Mouse (Mus musculus) stomach, adult 2 months (tissue): ENCODE data around the gene Lrrc73. TPM values are rescaled to one million over a fixed set of nuclear protein-coding genes. Genes with fewer than 3 reads are reported as not detected.

Source experiments
- polyA plus RNA-seq: library from polyadenylated mRNA; depleted of rRNA; stranded (reverse); fragments of >200 nt; gene quantifications from 2 replicates; pipeline ENCODE4 v1.2.3, GENCODE M21; 2012; rRNA removed

The Lrrc73 gene
- 2.5 and 3.8 TPM in 2 replicates for polyA plus RNA-seq

DNA sequence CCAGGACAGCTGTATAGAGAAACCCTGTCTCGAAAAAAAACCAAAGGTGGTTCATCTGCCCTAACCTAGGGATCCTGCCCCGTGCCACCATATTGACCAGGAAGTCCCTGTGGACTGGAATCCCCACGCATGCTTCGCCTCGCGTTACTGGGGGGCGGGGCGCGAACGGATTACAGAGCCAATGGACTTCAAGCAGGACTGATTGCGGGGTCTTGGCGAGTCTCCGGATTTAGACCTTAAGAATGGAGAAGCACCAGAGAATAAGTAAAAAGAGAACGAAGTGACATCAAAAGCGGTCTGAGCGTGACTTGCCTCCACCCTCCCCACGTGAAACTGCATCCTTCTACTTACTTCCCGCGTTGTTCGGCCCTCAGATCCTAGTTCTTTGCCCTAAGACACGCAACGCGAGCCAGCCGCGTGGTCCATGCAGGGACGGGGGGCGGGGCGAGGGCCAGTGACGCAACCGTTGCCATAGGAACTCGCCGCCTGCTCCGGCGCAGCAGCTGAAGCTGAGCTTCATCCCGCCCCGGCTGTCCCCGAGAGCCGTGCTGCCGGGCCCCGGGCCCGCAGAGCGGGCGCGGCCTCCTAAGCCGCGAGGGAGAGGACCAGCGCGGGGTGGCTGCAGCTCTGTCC is at the start of gene Lrrc73:
TSS of gene Lrrc73 (plus strand) at position 80 of the 633 bp plus-strand sequence.

DNA sequence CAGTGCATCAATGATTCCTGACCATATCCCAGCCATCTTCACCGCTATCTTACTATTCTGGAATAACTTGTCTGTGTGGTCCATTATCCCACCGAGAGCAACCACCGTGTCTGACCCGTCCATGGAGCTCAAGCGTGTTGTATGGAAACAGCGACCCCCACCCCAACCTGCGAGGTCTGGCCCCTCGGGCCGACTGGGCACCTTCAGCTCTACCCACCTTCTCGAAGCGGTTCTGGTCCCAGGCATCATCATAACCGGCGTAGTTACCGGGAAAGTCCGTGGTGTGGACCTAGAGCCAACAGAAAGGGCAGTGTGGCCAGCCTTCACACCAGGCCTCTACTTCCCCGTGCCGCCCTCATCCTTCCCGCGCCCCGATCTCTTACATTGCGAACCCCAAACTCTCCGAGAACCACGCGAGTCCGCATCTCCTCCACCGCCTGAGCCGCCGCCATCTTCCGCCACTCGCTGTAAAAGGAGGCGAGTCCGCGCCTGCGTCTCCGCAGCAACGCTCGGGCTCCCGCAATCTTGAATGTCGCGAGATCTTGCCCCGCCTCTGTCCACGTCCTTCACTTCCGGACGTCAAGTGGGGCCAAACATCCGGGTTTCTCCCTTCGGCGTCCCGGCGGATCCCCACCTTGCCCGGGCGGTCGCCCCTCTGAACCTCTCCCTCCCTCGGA is 5.7 kb upstream of the Lrrc73 start, which contains the start of the genes Polr1c and Yipf3:
TSS of gene Polr1c (minus strand) at position 543 of the 677 bp plus-strand sequence.
TSS of gene Yipf3 (plus strand) at position 569 of the 677 bp plus-strand sequence.

DNA sequence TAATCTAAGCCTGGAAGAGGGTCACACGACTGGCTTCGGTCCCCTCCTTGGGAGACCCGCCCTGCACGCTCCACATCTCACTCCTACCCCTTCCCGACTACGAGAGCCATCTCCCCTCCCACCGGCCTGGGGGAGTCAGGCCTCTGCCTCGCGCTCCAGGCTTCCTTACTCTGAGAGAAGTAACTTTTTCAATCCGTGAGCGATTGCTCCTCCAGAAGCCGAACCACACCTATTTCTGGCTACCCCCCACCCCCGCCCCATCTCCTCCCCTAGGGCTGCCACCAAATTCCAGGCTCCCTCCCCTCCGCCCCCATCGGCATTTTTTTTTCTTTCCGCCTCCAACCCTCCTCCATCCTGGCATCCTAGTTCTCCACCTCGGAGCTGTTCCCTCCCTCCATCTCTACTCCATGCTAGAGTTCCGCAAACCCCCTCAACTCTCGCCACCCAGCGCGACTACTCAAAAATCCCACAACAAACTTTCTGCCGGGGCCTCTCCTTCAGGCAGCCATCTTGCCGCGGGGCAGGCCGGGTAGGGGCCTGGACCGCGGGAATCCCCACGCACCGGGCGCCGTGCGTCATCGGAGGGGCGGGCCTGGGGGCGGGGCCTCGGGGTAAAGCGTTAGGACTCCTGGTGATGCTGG is 29.3 kb downstream of the Lrrc73 start, which contains the start of gene Tjap1:
TSS of gene Tjap1 (minus strand) at position 544 of the 641 bp plus-strand sequence.

DNA sequence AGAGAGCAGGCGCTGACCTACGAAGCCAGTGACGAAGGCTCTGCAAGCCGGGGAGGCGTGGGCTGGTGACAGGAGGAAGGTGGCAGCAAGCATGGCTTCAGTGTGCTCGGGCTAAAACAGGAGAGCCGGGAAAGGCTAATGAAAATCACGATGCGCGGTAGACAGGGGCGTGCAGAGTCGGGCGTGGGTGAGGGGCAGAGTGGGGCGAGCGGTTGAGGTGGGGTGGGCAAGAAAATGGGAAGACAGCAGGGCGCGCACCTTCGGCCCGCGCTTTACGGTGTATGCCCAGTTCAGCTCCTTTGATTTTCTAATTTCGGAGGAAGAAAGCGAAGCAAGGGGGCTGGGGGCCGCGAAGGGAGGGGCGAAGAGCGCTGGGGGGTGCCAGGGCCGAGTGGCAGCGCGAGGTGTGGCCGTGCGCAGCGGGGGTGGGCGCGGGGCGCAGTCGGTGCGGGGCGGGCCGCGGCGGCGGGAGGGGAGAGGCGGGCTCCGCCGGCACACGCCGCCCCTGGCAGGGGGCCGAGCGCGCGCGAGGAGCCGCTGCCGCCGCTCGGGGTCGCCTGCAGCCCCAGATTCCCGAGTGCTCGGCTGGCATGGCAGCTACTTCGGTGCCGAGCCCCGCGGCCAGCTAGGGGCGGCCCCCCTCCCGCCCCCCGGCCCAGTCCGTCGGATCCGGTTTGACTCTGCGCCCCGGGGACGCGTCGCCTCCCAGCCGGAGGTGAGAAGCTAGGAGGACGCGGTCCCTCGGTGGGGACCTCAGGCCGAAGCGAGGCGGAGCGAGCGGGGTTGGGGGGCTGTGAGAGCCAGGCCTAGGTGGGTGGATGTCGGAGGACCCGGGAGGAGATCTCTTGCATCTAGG is 44.3 kb downstream of the Lrrc73 start, which contains the start of gene Dlk2:
TSS of gene Dlk2 (plus strand) at position 58 of the 856 bp plus-strand sequence.

Other genes starting within 250 kb of the Lrrc73 start
- 63.8 and 87.0 TPM in 2 replicates for gene Vegfa, start 221.2 kb upstream of the Lrrc73 start, polyA plus RNA-seq
- 13.2 and 14.9 TPM in 2 replicates for gene Mrps18a, start 142.5 kb upstream of the Lrrc73 start, polyA plus RNA-seq
- gene Rsph9, start 109.3 kb upstream of the Lrrc73 start, polyA plus RNA-seq: 5.3 and 7.2 TPM in 2 replicates
- 8.1 and 10.0 TPM in 2 replicates for gene Mad2l1bp, start 100.0 kb upstream of the Lrrc73 start, polyA plus RNA-seq
- gene Gtpbp2, start 92.5 kb upstream of the Lrrc73 start, polyA plus RNA-seq: 55.4 and 62.2 TPM in 2 replicates
- gene Polh, start 50.9 kb upstream of the Lrrc73 start, polyA plus RNA-seq: 1.1 and 1.2 TPM in 2 replicates
- gene Xpo5, start 50.7 kb upstream of the Lrrc73 start, polyA plus RNA-seq: 4.7 and 5.9 TPM in 2 replicates
- gene Polr1c, start 5.5 kb upstream of the Lrrc73 start, polyA plus RNA-seq: 15.7 and 21.4 TPM in 2 replicates
- gene Yipf3, start 5.5 kb upstream of the Lrrc73 start, polyA plus RNA-seq: 209 and 224 TPM in 2 replicates
- 24.8 and 27.8 TPM in 2 replicates for gene Tjap1, start 29.5 kb downstream of the Lrrc73 start, polyA plus RNA-seq
- gene Dlk2, start 43.9 kb downstream of the Lrrc73 start, polyA plus RNA-seq: 8.6 and 10.5 TPM in 2 replicates
- gene Abcc10, start 74.8 kb downstream of the Lrrc73 start, polyA plus RNA-seq: 15.6 and 18.3 TPM in 2 replicates
- 1.2 and 1.3 TPM in 2 replicates for gene Zfp318, start 130.2 kb downstream of the Lrrc73 start, polyA plus RNA-seq
- gene Crip3, start 175.4 kb downstream of the Lrrc73 start, polyA plus RNA-seq: 0.63 and 1.9 TPM in 2 replicates
- gene Slc22a7, start 184.9 kb downstream of the Lrrc73 start, polyA plus RNA-seq: not detected in 2 replicates
- 0.13 and 0.16 TPM in 2 replicates for gene Ttbk1, start 234.1 kb downstream of the Lrrc73 start, polyA plus RNA-seq
- gene Dnph1, start 243.2 kb downstream of the Lrrc73 start, polyA plus RNA-seq: 5.5 TPM in 2 replicates